Mouse (Mus musculus) limb, embryonic 14.5 days (tissue): ENCODE measurements at regions not wholly inside any gene's neighbourhood (a gene's known extent, or its start where the extent isn't known, plus 50 kb on each side); places are given as distances from the start of the nearest gene placed in this dataset.

Source experiments
- ATAC-seq: fragments of 200-750 bp; cut with Nextera tagmentation; 2 replicates; pipeline ENCODE4 v1.8.0; 2017; ENCODE audit warnings: low read depth, moderate number of reproducible peaks, moderate TSS enrichment; ENCODE audit not compliant: low FRiP score
- DNase-seq: peaks from one replicate; pipeline ENCODE4 v3.0.0-alpha.2; 2015; ENCODE audit warnings: low spot score
- H3K27ac ChIP-seq: fragments of 300-500 bp; sonication (generic); replicated peaks from 2 replicates; pipeline ENCODE4 v1.5.1; 2014; ENCODE audit warnings: low read depth, mild to moderate bottlenecking, low read length, moderate library complexity, mixed read lengths
- H3K27me3 ChIP-seq: fragments of 300-500 bp; sonication (generic); 2 replicates; pipeline ENCODE4 v1.6.1; 2014; ENCODE audit warnings: low read length, mixed read lengths; ENCODE audit not compliant: control insufficient read depth, insufficient read depth
- H3K36me3 ChIP-seq: fragments of 300-500 bp; sonication (generic); 2 replicates; pipeline ENCODE4 v1.6.1; 2014; ENCODE audit warnings: mild to moderate bottlenecking, low read length, moderate library complexity, mixed read lengths; ENCODE audit not compliant: control insufficient read depth, insufficient read depth
- H3K4me1 ChIP-seq: fragments of 300-500 bp; sonication (generic); 2 replicates; pipeline ENCODE4 v1.6.1; 2014; ENCODE audit warnings: antibody characterized with exemption, low read length, mixed read lengths; ENCODE audit not compliant: control insufficient read depth, insufficient read depth
- H3K4me2 ChIP-seq: fragments of 300-500 bp; sonication (generic); replicated peaks from 2 replicates; pipeline ENCODE4 v1.6.1; 2014; ENCODE audit warnings: low read depth, mild to moderate bottlenecking, low read length, moderate library complexity; ENCODE audit not compliant: severe bottlenecking
- H3K4me3 ChIP-seq: fragments of 300-500 bp; sonication (generic); replicated peaks from 2 replicates; pipeline ENCODE4 v1.5.1; 2014; ENCODE audit warnings: low read length
- H3K9ac ChIP-seq: fragments of 300-500 bp; sonication (generic); 2 replicates; pipeline ENCODE4 v1.6.1; 2014; ENCODE audit warnings: mild to moderate bottlenecking, low read depth, low read length, moderate library complexity; ENCODE audit not compliant: severe bottlenecking
- H3K9me3 ChIP-seq: fragments of 300-500 bp; sonication (generic); 2 replicates; pipeline ENCODE4 v1.6.1; 2016; ENCODE audit warnings: low read length; ENCODE audit not compliant: control insufficient read depth
- POLR2A ChIP-seq: fragments of 200-500 bp; IDR thresholded peaks from 2 replicates; pipeline ENCODE4 v1.8.0; 2012; ENCODE audit warnings: inconsistent platforms, mild to moderate bottlenecking, moderate library complexity, borderline replicate concordance; ENCODE audit not compliant: insufficient read depth, insufficient read length; ENCODE audit errors: extremely low read depth
- WGBS: fragments of 180-500 bp; shearing (Covaris S2); extraction: QIAGEN DNeasy Blood & Tissue Kit; methylation state at CpG from one replicate; pipeline ENCODE4 v1.1.7; 2014; 5-methylcytosine and 5-hydroxymethylcytosine counted together

- ATAC-seq = no peak
- 72% methylated on average over 9 of the region's 9 CpGs for WGBS
- Histone ChIP-seq H3K27me3 (no peaks in the 10 kb centered on the region), H3K27ac (no peak overlapping the region), H3K4me2 (no peak overlapping the region), H3K4me1 (peaks cover 12% of the 10 kb centered on the region; the same call in 1 of the 2 replicates), H3K9me3 (no peaks in the 10 kb centered on the region), H3K9ac (no peak overlapping the region), H3K4me3 (no peak overlapping the region), H3K36me3 (no peaks in the 10 kb centered on the region)
- peak; percentile 42 for DNase-seq
- no peak for TF ChIP-seq POLR2A
Measured at GRCm38 (mm10) chr1:90380034-90380705, 176.4 kb downstream of the Ackr3 start.

- WGBS = 69% methylated on average over 11 of the region's 11 CpGs
- Histone ChIP-seq H3K4me1 (peaks cover 15% of the 10 kb centered on the region; the same call in 1 of the 2 replicates), H3K9me3 (no peaks in the 10 kb centered on the region), H3K27ac (no peak overlapping the region), H3K27me3 (no peaks in the 10 kb centered on the region), H3K4me2 (no peak overlapping the region), H3K4me3 (no peak overlapping the region), H3K36me3 (no peaks in the 10 kb centered on the region), H3K9ac (no peak overlapping the region)
- ATAC-seq (no peak), DNase-seq (no peak)
- no peak for TF ChIP-seq POLR2A
Measured at GRCm38 (mm10) chr1:90382941-90383470, 179.2 kb downstream of the Ackr3 start.

- Histone ChIP-seq H3K9me3 (no peaks in the 10 kb centered on the region), H3K27ac (no peak overlapping the region), H3K4me1 (peaks cover 12% of the 10 kb centered on the region; the same call in 1 of the 2 replicates), H3K4me3 (no peak overlapping the region), H3K36me3 (no peaks in the 10 kb centered on the region), H3K9ac (no peak overlapping the region), H3K4me2 (no peak overlapping the region), H3K27me3 (no peaks in the 10 kb centered on the region)
- TF ChIP-seq POLR2A = no peak
- ATAC-seq (no peak), DNase-seq (no peak)
- WGBS = 82% methylated on average over 4 of the region's 4 CpGs
Measured at GRCm38 (mm10) chr1:90385024-90385423, 181.2 kb downstream of the Ackr3 start.

GRCm38 (mm10) chr1:90386792-90387191 lies 183.0 kb downstream of the Ackr3 start:
- Histone ChIP-seq H3K9me3 (no peaks in the 10 kb centered on the region), H3K27ac (no peak overlapping the region), H3K4me1 (peaks cover 8% of the 10 kb centered on the region; the same call in 1 of the 2 replicates), H3K36me3 (no peaks in the 10 kb centered on the region), H3K9ac (no peak overlapping the region), H3K4me2 (no peak overlapping the region), H3K27me3 (no peaks in the 10 kb centered on the region), H3K4me3 (no peak overlapping the region)
- ATAC-seq (no peak), DNase-seq (no peak)
- 54% methylated on average over 7 of the region's 7 CpGs for WGBS
- TF ChIP-seq POLR2A = no peak

GRCm38 (mm10) chr1:90390422-90390821 lies 186.6 kb downstream of the Ackr3 start:
- ATAC-seq (no peak), DNase-seq (no peak)
- Histone ChIP-seq H3K4me3 (no peak overlapping the region), H3K4me2 (no peak overlapping the region), H3K36me3 (no peaks in the 10 kb centered on the region), H3K27ac (no peak overlapping the region), H3K9me3 (no peaks in the 10 kb centered on the region), H3K4me1 (peaks cover 14% of the 10 kb centered on the region), H3K9ac (no peak overlapping the region), H3K27me3 (no peaks in the 10 kb centered on the region)
- 74% methylated on average over 7 of the region's 7 CpGs for WGBS
- no peak for TF ChIP-seq POLR2A
